Mouse (Mus musculus): ENCODE measurements around the gene Nup98. TPM values are rescaled to one million over a fixed set of nuclear protein-coding genes. Genes with fewer than 3 reads are reported as not detected.

Gene Nup98
- polyA plus RNA-seq, 1 experiment from 2014 or later: 27.2 TPM

DNA sequence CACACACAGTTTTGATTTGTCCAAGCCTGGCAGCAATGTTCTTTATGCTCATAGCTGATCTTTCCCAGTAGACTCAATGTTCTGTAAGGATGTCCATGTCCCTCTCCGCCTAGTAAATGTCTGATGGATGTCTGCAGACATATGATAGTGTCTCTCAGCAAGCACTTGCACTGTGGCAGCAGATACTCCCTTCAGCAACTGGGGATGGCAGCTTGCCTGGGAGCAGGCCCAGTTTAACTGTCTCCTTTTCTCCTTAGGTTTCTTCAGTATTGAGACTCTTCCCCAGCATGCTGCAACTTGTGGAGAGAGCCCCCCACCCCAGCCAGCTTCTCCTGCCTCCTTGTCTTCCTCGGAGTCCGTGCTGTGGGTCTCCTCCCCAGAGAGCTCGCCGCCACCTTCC is 128.2 kb downstream of the Nup98 start:
- Histone ChIP-seq H3K4me3 (no peak overlapping the region), H3K36me3 (ENCODE audit: poor library complexity, severe bottlenecking) (peaks cover 80% of the 10 kb centered on the region), H3K27ac (no peak overlapping the region), H3K27me3 (no peaks in the 10 kb centered on the region), H3K4me2 (no peak overlapping the region), H3K9ac (no peak overlapping the region), H3K9me3 (replicated peaks) (no peaks in the 10 kb centered on the region), H3K4me1 (no peaks in the 10 kb centered on the region)
- ATAC-seq: no peak
- 98% methylated on average over 5 of the region's 5 CpGs for WGBS

DNA sequence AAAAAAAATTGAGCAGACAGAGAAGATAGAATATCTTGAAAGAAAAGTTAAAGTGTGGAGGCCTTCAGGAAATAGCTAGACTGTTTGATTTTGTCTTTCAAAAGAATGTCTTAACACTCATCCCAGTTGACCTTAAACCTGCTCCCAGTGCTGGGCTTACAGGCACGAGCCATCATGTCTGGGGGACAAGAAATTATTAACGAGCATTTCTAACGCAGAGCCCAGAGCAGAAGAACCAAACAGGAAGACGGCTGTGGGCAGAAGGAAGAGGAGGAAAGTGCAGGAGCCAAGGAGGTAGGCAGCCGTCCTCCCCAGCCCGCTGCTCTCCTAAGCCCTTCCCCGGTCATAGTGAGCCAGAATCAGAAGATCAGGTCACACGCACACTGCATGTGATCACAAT is 129.7 kb downstream of the Nup98 start:
- Histone ChIP-seq H3K27ac (no peak overlapping the region), H3K4me3 (no peak overlapping the region), H3K36me3 (ENCODE audit: poor library complexity, severe bottlenecking) (peaks cover 88% of the 10 kb centered on the region), H3K4me1 (no peaks in the 10 kb centered on the region), H3K9me3 (replicated peaks) (no peaks in the 10 kb centered on the region), H3K4me2 (no peak overlapping the region), H3K27me3 (no peaks in the 10 kb centered on the region), H3K9ac (no peak overlapping the region)
- ATAC-seq: no peak
- 92% methylated on average over 8 of the region's 8 CpGs for WGBS

DNA sequence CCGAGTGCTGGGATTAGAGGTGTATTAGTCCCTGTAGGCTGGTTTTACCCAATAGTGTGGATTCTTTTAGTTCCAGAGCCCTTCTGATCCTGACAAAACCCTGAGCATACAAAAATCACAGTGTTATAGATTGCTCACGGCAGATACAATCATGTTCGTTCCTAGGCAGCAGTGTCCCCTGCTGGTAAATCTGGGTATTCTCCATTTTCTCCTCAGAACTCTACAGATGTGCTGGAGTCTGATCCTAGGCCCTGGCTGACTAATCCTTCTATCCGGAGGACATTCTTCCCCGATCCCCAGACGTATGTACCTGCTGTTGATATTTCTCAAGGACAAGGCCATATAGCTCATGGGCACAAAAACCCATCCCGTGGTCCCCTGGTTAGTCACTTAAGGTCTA is 131.5 kb downstream of the Nup98 start:
- no peak overlapping the region for H3K27ac ChIP-seq
- no peak overlapping the region for H3K4me2 ChIP-seq
- H3K9ac ChIP-seq: no peak overlapping the region
- no peaks in the 10 kb centered on the region for H3K27me3 ChIP-seq
- WGBS: 77% methylated on average over 7 of the region's 7 CpGs
- H3K36me3 ChIP-seq (ENCODE audit: poor library complexity, severe bottlenecking): peaks cover 91% of the 10 kb centered on the region
- no peaks in the 10 kb centered on the region for H3K4me1 ChIP-seq
- no peaks in the 10 kb centered on the region for H3K9me3 ChIP-seq (replicated peaks)
- H3K4me3 ChIP-seq: no peak overlapping the region
- no peak for ATAC-seq

GRCm38 (mm10) chr7:102076714-102077296 is 133.2 kb downstream of the Nup98 start:
- Histone ChIP-seq H3K27me3 (no peaks in the 10 kb centered on the region), H3K9me3 (replicated peaks) (no peaks in the 10 kb centered on the region), H3K36me3 (ENCODE audit: poor library complexity, severe bottlenecking) (peaks cover 91% of the 10 kb centered on the region), H3K4me2 (no peak overlapping the region), H3K4me1 (no peaks in the 10 kb centered on the region), H3K4me3 (no peak overlapping the region), H3K27ac (no peak overlapping the region), H3K9ac (no peak overlapping the region)
- 82% methylated on average over 6 of the region's 7 CpGs for WGBS
- ATAC-seq: no peak

Other genes with a start within 250 kb of the Nup98 start
- gene Il18bp, start 191.5 kb downstream of the Nup98 start, polyA plus RNA-seq (2015; fragmentation: Nextera tagmentation; extraction: Ambion mirVana): 4.5 and 4.6 TPM in 2 replicates
- 30.7 TPM in 2 replicates for gene Rnf121, start 144.7 kb downstream of the Nup98 start, polyA plus RNA-seq (2015; fragmentation: Nextera tagmentation; extraction: Ambion mirVana)
- 46.3 and 47.3 TPM in 2 replicates for gene Xndc1, start 144.7 kb downstream of the Nup98 start, polyA plus RNA-seq (2015; fragmentation: Nextera tagmentation; extraction: Ambion mirVana)
- 1.8 and 2.1 TPM in 2 replicates for gene Xntrpc, start 144.5 kb downstream of the Nup98 start, polyA plus RNA-seq (2015; fragmentation: Nextera tagmentation; extraction: Ambion mirVana)
- not detected in 2 replicates for gene Trpc2, start 127.1 kb downstream of the Nup98 start, polyA plus RNA-seq (2015; fragmentation: Nextera tagmentation; extraction: Ambion mirVana)
- gene Art1, start 108.4 kb downstream of the Nup98 start, polyA plus RNA-seq (2015; fragmentation: Nextera tagmentation; extraction: Ambion mirVana): 0.23 and 0.53 TPM in 2 replicates
- 1.3 and 1.7 TPM in 2 replicates for gene Art5, start 100.7 kb downstream of the Nup98 start, polyA plus RNA-seq (2015; fragmentation: Nextera tagmentation; extraction: Ambion mirVana)
- not detected in 2 replicates for gene Chrna10, start 93.3 kb downstream of the Nup98 start, polyA plus RNA-seq (2015; fragmentation: Nextera tagmentation; extraction: Ambion mirVana)
- gene Pgap2, start within 50 bp of the Nup98 start, polyA plus RNA-seq (2015; fragmentation: Nextera tagmentation; extraction: Ambion mirVana): 50.6 and 52.4 TPM in 2 replicates
- gene Rhog, start 45.9 kb upstream of the Nup98 start, polyA plus RNA-seq (2015; fragmentation: Nextera tagmentation; extraction: Ambion mirVana): 18.4 and 20.2 TPM in 2 replicates
- 8.2 and 8.3 TPM in 2 replicates for gene Stim1, start 57.6 kb upstream of the Nup98 start, polyA plus RNA-seq (2015; fragmentation: Nextera tagmentation; extraction: Ambion mirVana)
- 151 and 171 TPM in 2 replicates for gene Rrm1, start 231.5 kb upstream of the Nup98 start, polyA plus RNA-seq (2015; fragmentation: Nextera tagmentation; extraction: Ambion mirVana)

Measured in forebrain, embryonic 13.5 days (tissue).